Mouse (Mus musculus) frontal cortex, adult (tissue): ENCODE measurements around the gene Arap1.

Source experiments
- ATAC-seq: cut with Nextera tagmentation; 2 replicates; pipeline ENCODE4 v1.9.2; 2017; ENCODE audit warnings: mild to moderate bottlenecking, moderate library complexity, mixed read lengths; ENCODE audit not compliant: low TSS enrichment

Gene Arap1

GRCm38 (mm10) chr7:101443093-101443492, 95.2 kb downstream of the Arap1 start:
- no peak for ATAC-seq

DNA sequence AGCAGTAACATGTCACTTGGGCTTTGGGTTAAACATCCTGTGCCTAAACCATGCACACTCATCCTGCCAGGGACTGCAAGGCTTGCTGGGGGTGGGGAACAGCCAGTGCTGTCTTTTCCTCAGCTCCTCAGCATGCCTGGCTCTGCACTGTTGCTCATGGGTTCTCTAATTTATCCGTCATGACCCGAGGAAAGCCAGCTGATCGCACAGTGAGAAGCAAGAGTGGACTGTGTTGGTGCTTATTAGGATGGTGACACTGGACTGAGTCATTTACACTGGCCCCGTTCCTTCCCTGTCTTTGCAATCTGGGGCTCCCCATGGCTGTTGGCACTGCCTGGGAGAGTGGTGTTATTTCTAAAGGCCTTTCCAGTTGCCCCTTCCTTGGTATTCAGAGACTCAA, 96.3 kb downstream of the Arap1 start:
- no peak for ATAC-seq

GRCm38 (mm10) chr7:101449855-101450254, 102.0 kb downstream of the Arap1 start:
- no peak for ATAC-seq

DNA sequence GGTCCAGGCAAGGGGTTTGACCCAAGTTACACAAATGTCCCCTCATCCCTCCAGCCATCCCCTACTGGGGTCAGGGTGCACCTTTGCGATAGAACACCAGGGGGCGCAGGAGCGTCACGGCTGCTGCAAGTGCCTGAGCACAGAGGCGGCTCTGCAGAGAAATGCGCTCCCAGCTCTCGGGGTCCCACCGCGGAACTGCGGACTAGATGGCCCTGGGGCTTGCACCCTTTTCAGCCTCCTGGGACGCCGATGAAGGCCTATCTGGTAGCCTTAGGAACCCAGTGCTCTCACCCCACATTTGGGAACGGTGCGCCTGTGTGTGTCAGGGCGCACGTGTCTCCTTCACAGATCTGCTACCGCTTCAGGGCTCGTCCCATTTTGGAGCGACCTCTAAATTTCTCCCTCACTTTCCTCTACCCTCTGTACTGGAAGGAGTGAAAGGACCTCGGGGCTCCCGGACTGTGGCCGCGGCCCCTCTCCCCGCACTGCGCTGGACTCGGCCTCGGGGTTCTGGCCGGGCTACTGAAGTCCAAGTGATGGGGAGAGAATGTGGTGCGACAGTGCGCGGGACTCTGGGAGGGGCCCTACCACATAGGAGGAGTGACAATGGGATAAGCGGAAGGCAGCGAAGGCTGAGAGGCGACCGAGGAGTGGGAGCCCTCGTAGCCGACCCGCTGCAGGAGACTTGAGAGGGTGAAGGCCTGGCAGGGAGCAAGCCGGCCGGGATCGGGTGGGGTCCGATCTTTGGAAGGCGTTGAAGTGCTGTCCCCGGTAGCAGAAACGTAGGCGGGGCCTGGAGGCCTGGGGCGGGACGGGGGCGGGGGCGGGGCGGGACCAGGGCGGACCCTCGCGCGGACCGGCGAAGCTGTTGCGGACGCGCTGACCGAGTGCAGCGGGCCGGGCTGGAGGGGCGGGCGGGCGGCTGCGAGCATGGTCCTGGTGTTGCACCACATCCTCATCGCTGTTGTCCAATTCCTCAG, 102.8 kb downstream of the Arap1 start:
- ATAC-seq: peak; percentile 53

DNA sequence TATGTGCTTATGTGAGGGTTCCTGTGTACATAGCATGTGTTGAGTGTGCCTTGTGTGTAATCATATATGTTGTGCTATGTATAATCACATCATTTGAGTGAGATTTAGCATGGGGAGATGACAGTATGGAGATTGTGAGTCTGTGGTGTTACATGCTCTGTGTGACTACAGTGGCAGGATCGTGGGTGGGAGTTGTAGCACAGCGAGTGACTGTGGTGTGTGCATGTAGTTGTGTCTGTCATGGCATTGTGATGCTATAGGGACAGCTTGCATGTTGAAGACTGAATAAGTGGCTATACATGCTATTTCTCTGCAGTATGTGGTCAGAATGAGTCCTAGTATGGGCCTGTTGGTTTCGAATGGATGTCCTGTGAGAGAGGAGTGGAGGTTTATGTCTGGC, 104.8 kb downstream of the Arap1 start:
- ATAC-seq: no peak; the same call in 1 of the 2 replicates

DNA sequence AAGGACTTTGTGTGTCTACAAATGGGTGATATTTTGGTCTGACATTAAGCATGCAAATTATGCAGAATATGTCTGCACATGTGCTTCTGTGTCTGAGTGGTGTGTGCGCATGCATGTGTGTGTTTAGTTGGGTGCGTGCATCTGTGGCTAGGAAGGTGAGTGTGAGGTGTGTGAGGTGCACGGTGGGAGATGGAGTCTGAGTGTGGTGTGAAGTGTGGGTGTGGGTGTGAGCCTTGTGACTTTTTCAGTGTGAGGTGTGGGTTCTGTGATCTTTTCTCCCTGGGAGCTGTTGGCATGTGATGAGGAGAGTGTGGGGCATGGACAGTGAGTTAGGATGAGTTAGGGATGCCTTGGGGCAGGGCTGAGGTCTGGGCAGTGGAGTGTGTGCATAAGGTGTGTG, 105.4 kb downstream of the Arap1 start:
- no peak for ATAC-seq

- ATAC-seq: no peak
Measured at GRCm38 (mm10) chr7:101453725-101454124, 105.9 kb downstream of the Arap1 start.

DNA sequence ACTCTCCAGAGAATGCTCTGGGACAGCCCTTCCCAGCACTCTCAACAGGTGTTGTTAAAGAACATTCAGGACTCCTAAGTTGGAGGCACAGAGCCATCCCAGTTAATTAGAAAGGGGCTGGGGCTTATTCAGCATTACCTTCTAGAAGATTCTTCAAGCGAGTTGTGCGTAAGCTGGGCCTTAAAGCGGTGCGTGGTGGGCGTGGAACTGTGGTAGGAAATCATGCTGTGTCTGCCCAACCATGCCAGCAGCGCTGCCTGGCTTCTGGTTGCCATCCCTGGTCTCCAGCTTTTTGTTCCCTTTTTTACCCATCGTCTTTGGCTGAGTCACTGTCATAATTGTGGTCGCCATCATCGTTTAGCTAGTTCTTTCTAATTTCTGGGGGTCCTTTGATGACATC, 106.6 kb downstream of the Arap1 start:
- ATAC-seq: no peak

GRCm38 (mm10) chr7:101455141-101455540, 107.3 kb downstream of the Arap1 start:
- ATAC-seq: no peak

DNA sequence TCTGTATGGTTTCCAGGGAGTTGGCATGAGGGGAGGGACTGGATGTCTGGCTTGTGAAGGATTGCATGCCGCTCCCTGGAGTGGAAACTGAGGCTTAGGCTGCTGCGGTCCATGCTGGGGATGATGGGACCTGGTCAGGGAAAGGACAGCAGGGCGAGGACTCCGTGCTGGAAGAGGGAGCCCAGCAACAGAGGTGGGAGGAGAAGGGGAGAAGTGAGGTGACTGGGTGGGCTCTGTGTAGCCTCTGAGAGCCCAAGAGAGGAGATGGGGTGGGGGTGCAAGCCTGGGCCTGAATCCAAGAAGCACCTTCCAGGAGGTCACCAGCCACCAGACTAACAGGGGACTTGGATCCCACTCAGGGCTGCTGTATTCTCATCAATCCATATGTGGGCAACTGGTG, 108.5 kb downstream of the Arap1 start:
- no peak for ATAC-seq

DNA sequence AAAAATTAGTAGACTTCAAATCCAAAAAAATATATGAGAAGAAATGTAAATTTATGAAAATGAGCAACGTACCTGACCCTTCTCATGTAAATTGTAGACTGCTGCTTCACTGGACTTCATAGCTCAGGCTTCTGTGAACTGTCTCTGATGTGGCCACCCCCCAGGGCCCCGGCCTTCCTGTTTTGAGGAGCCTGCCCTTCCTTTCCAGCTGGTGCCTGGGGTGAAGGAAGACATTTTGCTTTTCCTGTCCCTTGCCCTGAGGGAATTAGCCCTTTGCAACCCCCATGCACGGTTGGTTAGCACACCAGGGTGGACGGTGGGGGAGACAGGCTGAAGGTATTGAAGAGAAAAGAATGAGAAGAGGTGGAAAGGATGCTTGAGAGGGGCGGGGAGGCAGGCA, 108.9 kb downstream of the Arap1 start:
- no peak for ATAC-seq

DNA sequence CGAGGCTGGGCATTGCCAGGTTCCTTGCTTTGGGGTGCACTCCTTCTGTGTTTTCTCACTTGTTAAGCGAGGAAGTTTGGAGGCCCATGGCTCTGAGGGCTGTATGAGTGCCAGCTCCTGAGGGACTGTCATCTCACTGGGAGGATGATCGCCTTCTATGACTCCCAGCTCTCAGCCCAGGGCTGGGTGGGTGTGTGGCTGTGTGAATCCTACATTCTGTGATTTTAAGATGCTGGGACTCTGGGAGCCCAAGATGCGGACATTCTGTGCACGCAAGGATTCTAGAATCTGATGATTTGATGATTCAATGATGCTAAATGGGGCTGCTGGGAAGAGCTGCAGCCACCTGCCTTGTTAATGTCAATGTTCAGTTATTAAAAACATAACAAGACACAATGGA, 109.4 kb downstream of the Arap1 start:
- peak; percentile 36 for ATAC-seq

DNA sequence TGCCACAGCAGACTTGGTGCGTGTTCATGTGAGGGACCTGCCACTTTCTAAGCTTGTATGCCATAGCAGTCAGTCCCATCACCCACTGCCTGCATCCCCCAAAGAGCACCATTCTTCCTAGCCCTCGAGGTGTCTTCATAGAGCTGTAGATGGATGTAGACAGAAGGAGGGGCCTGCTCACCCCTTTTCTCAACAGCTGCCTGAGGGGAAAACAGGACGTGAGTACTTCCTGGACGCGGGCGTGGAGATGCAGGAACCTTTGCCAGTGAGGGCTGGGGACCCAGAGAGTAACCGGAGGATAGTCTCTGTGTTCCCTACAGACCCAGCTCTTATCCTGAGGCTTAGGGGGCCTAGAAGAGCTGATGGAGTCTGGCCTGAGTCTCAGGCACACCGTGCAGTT, 109.9 kb downstream of the Arap1 start:
- no peak for ATAC-seq

GRCm38 (mm10) chr7:101458278-101458781, 110.5 kb downstream of the Arap1 start:
- ATAC-seq: no peak

GRCm38 (mm10) chr7:101459305-101459813, 111.5 kb downstream of the Arap1 start:
- ATAC-seq: no peak

DNA sequence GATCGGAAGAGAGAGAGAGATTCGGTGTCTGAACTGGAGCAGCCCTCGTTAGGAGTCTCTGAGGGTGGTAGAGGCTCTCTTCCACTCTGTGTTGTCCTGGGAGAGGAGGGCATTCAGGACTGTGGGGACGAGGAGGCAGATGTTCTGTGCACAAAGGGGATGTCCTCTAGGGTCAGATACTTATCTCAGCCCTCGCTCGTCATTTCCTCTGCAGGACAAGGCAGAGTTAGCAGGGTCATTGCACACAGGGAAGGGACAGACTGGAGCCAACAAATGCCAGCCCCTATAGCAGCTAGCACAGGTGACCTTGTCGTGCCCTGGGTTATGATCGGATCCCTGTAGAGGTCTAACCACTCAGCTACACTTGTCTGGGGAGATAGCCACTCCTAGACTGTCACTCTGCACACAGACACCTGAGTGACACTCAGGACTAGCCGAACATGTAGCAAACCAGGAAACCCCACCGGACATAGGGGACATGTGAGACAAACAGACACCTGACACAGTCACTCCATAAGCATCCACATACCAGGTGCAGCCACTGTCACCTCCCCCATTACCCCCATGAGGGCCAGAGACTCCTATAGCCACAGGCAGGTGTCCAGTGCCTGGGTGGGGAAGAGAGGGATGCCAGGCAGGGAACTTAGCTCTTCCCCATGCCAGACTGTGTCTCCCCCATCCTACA, 112.2 kb downstream of the Arap1 start:
- ATAC-seq: no peak

GRCm38 (mm10) chr7:101460608-101460957, 112.7 kb downstream of the Arap1 start:
- ATAC-seq: no peak

GRCm38 (mm10) chr7:101461571-101461970, 113.7 kb downstream of the Arap1 start:
- no peak for ATAC-seq
